Mouse (Mus musculus) liver, adult 2 months (tissue): ENCODE measurements around the gene Cdc42bpa.

Source experiments
- CTCF ChIP-seq: fragments of 200-500 bp; IDR thresholded peaks from 2 replicates; pipeline ENCODE4 v1.5.1; 2011; ENCODE audit warnings: low read depth, low read length, control low read depth
- POLR2A ChIP-seq: fragments of 200-500 bp; IDR thresholded peaks from 2 replicates; pipeline ENCODE4 v1.6.1; 2011; ENCODE audit warnings: low read length, control low read depth; ENCODE audit not compliant: insufficient read depth; ENCODE audit errors: extremely low read depth

GRCm38 (mm10) chr1:180168294-180168693, 208.0 kb downstream of the Cdc42bpa start:
- no peak for TF ChIP-seq CTCF
- TF ChIP-seq POLR2A = no peak
